Mouse (Mus musculus) liver, embryonic 14.5 days (tissue): ENCODE results near the gene Sat2. TPM values are rescaled to one million over a fixed set of nuclear protein-coding genes. Genes with fewer than 3 reads are reported as not detected.

Source experiments
- ATAC-seq: fragments of 200-750 bp; cut with Nextera tagmentation; 2 replicates; pipeline ENCODE4 v1.8.0; 2017; ENCODE audit warnings: moderate number of reproducible peaks, mild to moderate bottlenecking, moderate library complexity; ENCODE audit not compliant: insufficient read depth
- DNase-seq, 3 experiments: peaks; one replicate each; pipeline ENCODE4 v3.0.0-alpha.2; 2012 to 2013; ENCODE audit warnings: low read depth in 3 of 3, low spot score in 3 of 3
- H3K27ac ChIP-seq: fragments of 300-500 bp; sonication (generic); 2 replicates; pipeline ENCODE4 v1.5.1; 2014; ENCODE audit warnings: moderate library complexity, mild to moderate bottlenecking, control low read depth, inconsistent platforms
- H3K27me3 ChIP-seq: fragments of 300-500 bp; sonication (generic); 2 replicates; pipeline ENCODE4 v1.6.1; 2014; ENCODE audit warnings: mild to moderate bottlenecking, low read length, moderate library complexity; ENCODE audit not compliant: control insufficient read depth, insufficient read depth
- H3K36me3 ChIP-seq: fragments of 300-500 bp; sonication (generic); replicated peaks from 2 replicates; pipeline ENCODE4 v1.6.1; 2014; ENCODE audit warnings: low read depth; ENCODE audit not compliant: control insufficient read depth, insufficient read depth
- H3K4me1 ChIP-seq, 2 experiments: fragments of 200-500 bp in 1 of 2; fragments of 300-500 bp in 1 of 2; sonication (generic) in 1 of 2; replicated peaks; 2 replicates each; pipeline ENCODE4 v1.6.1; 2012 to 2014; ENCODE audit warnings: antibody characterized with exemption in 1 of 2, inconsistent platforms in 1 of 2, low read length in 1 of 2; ENCODE audit not compliant: control insufficient read depth in 2 of 2, insufficient read depth in 2 of 2
- H3K4me2 ChIP-seq: fragments of 300-500 bp; sonication (generic); 2 replicates; pipeline ENCODE4 v1.6.1; 2014; ENCODE audit warnings: low read depth, mild to moderate bottlenecking, control low read depth, moderate library complexity
- H3K4me3 ChIP-seq, 2 experiments: fragments of 200-500 bp in 1 of 2; fragments of 300-500 bp in 1 of 2; sonication (generic) in 1 of 2; 2 replicates each; pipeline ENCODE4 v1.5.1; 2012 to 2014; ENCODE audit warnings: low read depth in 2 of 2, low read length in 2 of 2, mild to moderate bottlenecking in 2 of 2, control low read depth in 1 of 2, inconsistent platforms in 1 of 2, moderate library complexity in 1 of 2; ENCODE audit not compliant: insufficient read depth in 1 of 2
- H3K9ac ChIP-seq: fragments of 300-500 bp; sonication (generic); replicated peaks from 2 replicates; pipeline ENCODE4 v1.6.1; 2014; ENCODE audit warnings: mild to moderate bottlenecking, control low read depth, moderate library complexity
- H3K9me3 ChIP-seq: fragments of 300-500 bp; sonication (generic); 2 replicates; pipeline ENCODE4 v1.6.1; 2016; ENCODE audit warnings: low read length, mixed read lengths; ENCODE audit not compliant: control insufficient read depth
- CTCF ChIP-seq: IDR thresholded peaks from 2 replicates; pipeline ENCODE4 v1.5.1; 2016; ENCODE audit warnings: antibody characterized with exemption, low read depth, control low read depth
- EP300 ChIP-seq: IDR thresholded peaks from 2 replicates; pipeline ENCODE4 v1.6.1; 2016; ENCODE audit warnings: antibody characterized with exemption, low read depth
- WGBS: fragments of 180-500 bp; shearing (Covaris S2); extraction: QIAGEN DNeasy Blood & Tissue Kit; methylation state at CpG from one replicate; pipeline ENCODE4 v1.1.7; 2014; ENCODE audit not compliant: insufficient replicate concordance; 5-methylcytosine and 5-hydroxymethylcytosine counted together
- polyA plus RNA-seq, 2 experiments: library from polyadenylated mRNA; depleted of rRNA in 1 of 2; stranded (reverse) in 1 of 2; unstranded in 1 of 2; fragments of >200 nt; fragmentation: Nextera tagmentation in 1 of 2; extraction: Ambion mirVana in 1 of 2; gene quantifications; 2 replicates each; pipeline versions ENCODE4 v1.2.1 to v1.2.3; 2012 to 2014

The Sat2 gene
- polyA plus RNA-seq, 2 experiments = 5.1 to 10.0 TPM

DNA sequence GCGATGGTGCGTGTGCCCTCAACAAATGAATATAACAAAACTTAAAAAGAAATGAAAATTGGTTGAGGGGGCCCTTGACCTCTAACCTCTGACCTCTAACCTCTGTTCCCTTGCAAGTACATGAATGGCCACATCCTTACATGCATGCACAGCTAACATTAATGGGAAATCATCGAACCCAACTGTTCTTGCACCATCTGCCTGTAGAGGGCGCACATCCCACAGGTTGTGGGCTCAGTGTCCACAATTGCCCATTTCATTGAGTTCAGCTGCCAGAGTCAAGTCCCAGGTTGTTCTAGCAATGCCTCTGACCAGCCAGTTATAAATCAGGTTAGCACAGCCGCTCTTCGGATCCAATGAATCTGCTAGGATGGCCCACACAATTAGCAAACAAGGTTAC is 6.5 kb downstream of the Sat2 start:
- Histone ChIP-seq H3K27me3 (no peaks in the 10 kb centered on the region), H3K9me3 (no peaks in the 10 kb centered on the region), H3K4me2 (no peak overlapping the region), H3K9ac (no peak overlapping the region), H3K4me1 (peaks cover 3 to 5% of the 10 kb centered on the region in 2 experiments; a peak in 3 of 4 replicates), H3K27ac (no peak overlapping the region), H3K36me3 (no peaks in the 10 kb centered on the region), H3K4me3 (no peak overlapping the region)
- peak; percentile 62 to 74 (median 70) for DNase-seq
- TF ChIP-seq CTCF (peak; percentile 99), EP300 (no peak)
- 29% methylated on average over 6 of the region's 6 CpGs for whole genome bisulfite sequencing
- no peak for ATAC-seq

DNA sequence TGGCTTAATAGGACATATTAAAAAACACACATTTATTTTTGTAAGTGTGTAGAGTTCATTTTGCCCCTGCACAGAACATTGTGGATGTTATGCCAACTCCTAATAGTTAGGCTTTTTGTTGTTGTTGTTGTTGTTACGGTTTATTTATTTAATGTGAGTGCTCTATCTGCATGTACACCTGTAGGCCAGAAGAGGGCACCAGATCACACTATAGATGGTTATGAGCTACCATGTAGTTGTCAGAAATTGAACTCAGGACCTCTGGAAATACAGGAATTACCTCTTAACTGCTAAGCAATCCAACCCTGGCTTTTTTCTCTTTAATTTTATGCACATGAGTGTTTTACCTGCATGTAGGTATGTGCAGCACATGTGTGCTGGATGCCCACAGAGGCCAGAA is 8.0 kb downstream of the Sat2 start:
- Histone ChIP-seq H3K4me1 (peaks cover 11 to 12% of the 10 kb centered on the region in 2 experiments), H3K9ac (no peak overlapping the region), H3K4me3 (no peak overlapping the region), H3K27me3 (no peaks in the 10 kb centered on the region), H3K9me3 (no peaks in the 10 kb centered on the region), H3K4me2 (no peak overlapping the region), H3K36me3 (no peaks in the 10 kb centered on the region; the same call in 1 of the 2 replicates), H3K27ac (no peak overlapping the region)
- DNase-seq = no peak
- WGBS = 61% methylated on average over 1 of the region's 1 CpGs
- ATAC-seq = no peak
- no peak for TF ChIP-seq EP300
- peak; percentile 74 for TF ChIP-seq CTCF

DNA sequence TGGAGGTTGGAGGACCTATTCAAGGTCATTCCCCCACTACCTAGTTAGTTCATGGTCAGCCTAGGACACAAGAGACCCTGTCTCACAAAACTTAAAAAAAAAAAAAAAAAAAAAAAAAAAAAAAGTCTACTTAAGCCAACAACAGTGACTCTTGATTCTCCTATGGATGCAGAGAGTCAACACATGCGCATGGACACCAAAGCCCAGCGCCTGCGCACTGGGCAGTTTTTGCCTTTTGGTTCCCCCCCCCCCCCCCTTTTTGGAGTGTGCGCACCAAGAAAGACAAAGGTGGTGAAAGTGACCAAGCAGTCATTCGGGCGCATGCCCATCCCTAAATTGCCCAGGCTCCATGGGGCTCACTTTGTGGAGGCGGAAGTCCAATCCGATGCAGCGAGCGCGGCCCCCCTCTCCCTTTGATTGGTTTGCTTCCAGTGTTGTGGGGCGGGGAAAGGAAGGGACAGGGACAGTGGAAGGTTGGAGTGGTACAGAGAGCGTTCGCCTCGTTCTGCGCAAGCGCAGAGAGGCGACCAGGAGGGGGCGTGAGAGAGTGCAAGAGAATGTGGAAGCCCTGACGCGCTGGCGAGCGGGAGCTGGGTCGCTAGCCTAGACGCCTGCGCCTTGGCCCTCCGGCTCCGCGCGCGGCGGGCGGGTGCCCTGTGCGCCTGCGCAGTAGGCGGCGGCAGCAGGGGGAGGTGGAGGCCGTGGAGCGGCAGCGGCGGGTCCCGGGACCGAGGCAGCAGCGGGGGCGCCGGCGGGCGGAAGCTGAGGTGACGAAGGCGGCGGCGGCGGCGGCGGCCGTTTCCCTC is 10.7 kb downstream of the Sat2 start, which contains the start of gene Fxr2:
TSS of gene Fxr2 (plus strand) at position 707 of the 806 bp plus-strand sequence.
- TF ChIP-seq EP300 = no peak
- peak; percentile 94 for TF ChIP-seq CTCF
- under 1% methylated on average over 55 of the region's 56 CpGs for WGBS
- Histone ChIP-seq H3K4me3 (peak within 1 kb of the TSS; percentile 85 to 97), H3K36me3 (no peaks in the 10 kb centered on the region; the same call in 1 of the 2 replicates), H3K9me3 (no peaks in the 10 kb centered on the region), H3K9ac (peak within 1 kb of the TSS; percentile 92), H3K4me1 (peaks cover 20 to 21% of the 10 kb centered on the region in 2 experiments), H3K27me3 (no peaks in the 10 kb centered on the region), H3K27ac (peak within 1 kb of the TSS; percentile 79), H3K4me2 (peak within 1 kb of the TSS; percentile 91)
- ATAC-seq (peak; percentile 96), DNase-seq (peak; percentile 99 to 100 (median 99))

DNA sequence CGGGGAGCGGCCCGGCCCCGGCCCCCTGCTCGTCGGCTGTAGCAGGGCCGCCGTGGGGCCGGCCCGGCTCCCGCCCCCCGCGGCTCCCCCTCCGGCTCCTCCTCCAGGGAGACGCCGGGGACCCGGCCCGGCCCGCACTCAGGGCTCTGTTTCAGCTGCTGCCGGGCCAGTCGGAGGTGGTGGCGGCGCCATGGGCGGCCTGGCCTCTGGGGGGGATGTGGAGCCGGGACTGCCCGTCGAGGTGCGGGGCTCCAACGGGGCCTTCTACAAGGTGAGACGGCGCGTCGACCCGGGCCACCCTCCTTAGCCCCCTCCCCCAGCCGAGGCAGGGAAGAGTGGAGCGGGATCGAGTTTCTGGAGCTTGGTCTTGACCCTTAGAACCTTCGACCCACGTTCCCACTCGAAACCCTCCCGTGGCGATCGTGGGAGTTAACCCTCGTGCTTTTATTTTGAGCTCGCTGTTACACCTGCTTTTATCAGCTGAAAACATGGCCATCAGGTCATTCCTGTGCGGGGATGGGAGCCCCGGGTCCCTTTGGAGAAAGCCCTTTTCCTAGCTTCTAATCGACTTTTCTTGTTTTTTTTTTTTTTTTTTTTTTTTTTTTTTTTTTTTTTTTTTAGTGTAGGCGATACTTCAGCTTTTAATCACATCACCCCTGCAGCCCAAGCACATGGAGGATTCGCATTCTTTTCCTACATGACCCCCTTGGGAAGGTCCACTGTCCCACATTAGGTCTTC is 11.5 kb downstream of the Sat2 start:
- DNase-seq (no peak), ATAC-seq (peak; percentile 64)

DNA sequence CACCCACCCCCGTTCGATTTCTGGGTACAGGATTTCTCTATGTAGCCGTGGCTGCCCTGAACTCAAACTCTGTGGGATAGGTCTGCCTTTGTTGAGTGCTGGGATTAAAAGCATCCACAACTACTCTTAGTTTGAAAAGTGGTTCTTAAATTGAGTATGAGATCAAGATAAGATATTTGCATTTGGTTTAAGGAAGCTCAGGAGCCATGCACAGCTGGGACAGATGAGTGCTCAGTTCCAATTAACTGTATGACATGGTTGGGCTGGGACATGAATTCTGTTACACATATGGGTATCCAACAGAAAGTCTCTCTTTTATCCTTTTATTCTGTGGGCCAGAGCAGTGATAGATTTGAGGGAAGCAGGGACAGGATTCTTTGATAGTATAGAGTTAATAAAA is 13.6 kb downstream of the Sat2 start:
- H3K9ac ChIP-seq = no peak overlapping the region
- DNase-seq = no peak

More for the DNA sequence above, 11.5 kb downstream of the Sat2 start:
- H3K27me3 ChIP-seq = no peaks in the 10 kb centered on the region
- WGBS = under 1% methylated on average over 40 of the region's 50 CpGs
- TF ChIP-seq CTCF (no peak), EP300 (no peak)
- peak overlapping the region; percentile 91 for H3K4me2 ChIP-seq
- H3K4me1 ChIP-seq = peaks cover 20 to 21% of the 10 kb centered on the region in 2 experiments
- peaks cover 2% of the 10 kb centered on the region; the same call in 1 of the 2 replicates for H3K36me3 ChIP-seq
- peak overlapping the region; percentile 92 for H3K9ac ChIP-seq
- H3K4me3 ChIP-seq = peak overlapping the region; percentile 85 to 97
- no peaks in the 10 kb centered on the region for H3K9me3 ChIP-seq
- H3K27ac ChIP-seq = peak overlapping the region; percentile 79

More for the DNA sequence above, 13.6 kb downstream of the Sat2 start:
- Histone ChIP-seq H3K27ac (no peak overlapping the region), H3K36me3 (peaks cover 12% of the 10 kb centered on the region), H3K9me3 (no peaks in the 10 kb centered on the region), H3K4me1 (peaks cover 20 to 21% of the 10 kb centered on the region in 2 experiments), H3K27me3 (no peaks in the 10 kb centered on the region), H3K4me3 (no peak overlapping the region), H3K4me2 (peak overlapping the region; percentile 91)
- TF ChIP-seq CTCF (no peak), EP300 (no peak)
- ATAC-seq = no peak
- WGBS = 76% methylated on average over 3 of the region's 3 CpGs
